Mouse (Mus musculus) layer of hippocampus, postnatal 25 days (tissue): ENCODE data around the gene Sympk. TPM values are rescaled to one million over a fixed set of nuclear protein-coding genes. Genes with fewer than 3 reads are reported as not detected.

Experiments used
- DNase-seq, 2 experiments: peaks; one replicate each; pipeline ENCODE4 v3.0.0; 2022; ENCODE audit warnings: mixed read lengths in 2 of 2, low spot score in 1 of 2; ENCODE audit errors: extremely low spot score in 1 of 2
- total RNA-seq, 2 experiments: library from RNA; stranded (reverse); gene quantifications; 2 replicates each; pipeline ENCODE4 v1.2.3; 2021

Sympk gene
- total RNA-seq, 2 experiments from 2014 or later = 111 to 113 TPM

- no peak for DNase-seq
Measured at GRCm38 (mm10) chr7:19080451-19080950, 56.3 kb downstream of the Sympk start.

- DNase-seq = no peak
Measured at GRCm38 (mm10) chr7:19082171-19082570, 58.0 kb downstream of the Sympk start.

GRCm38 (mm10) chr7:19083096-19083495 is 58.9 kb downstream of the Sympk start:
- no peak for DNase-seq

GRCm38 (mm10) chr7:19083701-19084100 is 59.5 kb downstream of the Sympk start, which contains the start of gene Dmpk:
TSS of gene Dmpk (plus strand) at chr7:19083849.
- no peak for DNase-seq

- no peak for DNase-seq
Measured at GRCm38 (mm10) chr7:19084277-19084771, 60.1 kb downstream of the Sympk start.

- DNase-seq = no peak
Measured at GRCm38 (mm10) chr7:19084921-19085473, 60.8 kb downstream of the Sympk start.

GRCm38 (mm10) chr7:19085495-19085894 is 61.3 kb downstream of the Sympk start:
- no peak for DNase-seq

GRCm38 (mm10) chr7:19086042-19086441 is 61.9 kb downstream of the Sympk start:
- no peak for DNase-seq

GRCm38 (mm10) chr7:19086760-19087159 is 62.6 kb downstream of the Sympk start:
- no peak for DNase-seq

- peak in 1 of 2 experiments; percentile 65 for DNase-seq
Measured at GRCm38 (mm10) chr7:19088813-19089212, 64.6 kb downstream of the Sympk start.

- DNase-seq = no peak
Measured at GRCm38 (mm10) chr7:19091913-19092312, 67.7 kb downstream of the Sympk start.

GRCm38 (mm10) chr7:19092381-19093173 is 68.4 kb downstream of the Sympk start:
- no peak for DNase-seq

- DNase-seq = peak; percentile 57 to 73
Measured at GRCm38 (mm10) chr7:19093174-19093521, 69.0 kb downstream of the Sympk start.

GRCm38 (mm10) chr7:19093537-19094385 is 69.6 kb downstream of the Sympk start:
- peak; percentile 71 to 76 for DNase-seq

- DNase-seq = no peak
Measured at GRCm38 (mm10) chr7:19094471-19094825, 70.3 kb downstream of the Sympk start, which contains the start of gene Six5. TSS of gene Six5 (plus strand) at chr7:19094594.

GRCm38 (mm10) chr7:19094826-19095750 is 70.9 kb downstream of the Sympk start:
- no peak for DNase-seq

- DNase-seq = no peak
Measured at GRCm38 (mm10) chr7:19095751-19096110, 71.6 kb downstream of the Sympk start.

- no peak for DNase-seq
Measured at GRCm38 (mm10) chr7:19096421-19096976, 72.3 kb downstream of the Sympk start.

- DNase-seq = no peak
Measured at GRCm38 (mm10) chr7:19097217-19097616, 73.0 kb downstream of the Sympk start.
